Mouse (Mus musculus) frontal cortex, postnatal 10 days (tissue): ENCODE measurements around the gene Birc6.

ENCODE experiments used
- DNase-seq, 2 experiments: peaks; one replicate each; pipeline ENCODE4 v3.0.0; 2022; ENCODE audit warnings: low spot score in 2 of 2, mixed read lengths in 1 of 2

Gene Birc6

GRCm38 (mm10) chr17:74707637-74708152, 179.6 kb downstream of the Birc6 start:
- no peak for DNase-seq

DNA sequence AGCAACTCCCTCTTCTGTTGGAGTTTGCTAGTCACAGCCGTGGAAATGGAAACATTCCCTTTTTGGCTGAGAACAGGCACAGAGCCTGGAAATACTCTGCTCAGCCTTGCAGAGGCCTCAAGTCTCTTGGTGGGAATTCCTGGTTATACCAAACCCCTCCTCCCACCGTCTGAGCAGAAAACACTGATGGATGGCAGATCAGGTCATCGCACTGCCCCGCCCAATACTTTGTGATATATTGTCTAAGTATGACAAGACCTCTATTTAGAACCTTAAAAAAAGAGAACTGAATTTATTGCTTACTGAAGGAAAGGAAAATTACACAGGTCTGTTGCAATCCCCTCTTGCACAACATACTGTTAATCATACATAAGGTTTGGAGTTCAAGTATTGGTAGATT, 182.6 kb downstream of the Birc6 start:
- DNase-seq, result no peak

GRCm38 (mm10) chr17:74711627-74712026, 183.5 kb downstream of the Birc6 start:
- no peak for DNase-seq

DNA sequence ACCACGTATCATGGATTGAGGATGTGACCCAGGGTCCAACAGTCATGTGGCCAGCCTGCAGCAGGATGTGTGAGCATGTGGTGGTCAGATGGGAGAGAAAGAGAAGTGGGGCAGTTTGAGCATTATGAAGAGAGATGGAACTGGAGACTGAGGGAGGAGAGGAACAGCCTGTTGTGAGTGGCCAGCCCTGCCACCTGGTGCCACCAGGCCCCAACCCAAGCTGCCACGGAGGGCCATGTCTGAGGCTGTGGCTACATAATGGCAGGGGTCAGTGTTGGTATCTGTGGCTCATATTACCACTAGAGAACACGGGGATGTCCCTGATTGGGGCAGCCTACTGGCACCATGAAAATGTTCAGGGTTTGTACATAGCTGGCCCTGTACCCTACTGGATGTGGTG, 187.0 kb downstream of the Birc6 start:
- DNase-seq, result no peak

- no peak for DNase-seq
These were observed 187.6 kb downstream of the Birc6 start for GRCm38 (mm10) chr17:74715724-74716123.

GRCm38 (mm10) chr17:74716643-74717042, 188.5 kb downstream of the Birc6 start:
- DNase-seq, result no peak

GRCm38 (mm10) chr17:74717091-74717617, 189.1 kb downstream of the Birc6 start:
- no peak for DNase-seq

GRCm38 (mm10) chr17:74717618-74718151, 189.6 kb downstream of the Birc6 start, which contains the start of gene Ttc27:
Gene Ttc27 (plus strand): TSS chr17:74717732.
- peak; percentile 88 to 95 for DNase-seq

- no peak for DNase-seq
These were observed 204.8 kb downstream of the Birc6 start for GRCm38 (mm10) chr17:74732872-74733271.

GRCm38 (mm10) chr17:74735392-74735791, 207.3 kb downstream of the Birc6 start:
- no peak for DNase-seq

- DNase-seq, result no peak
These were observed 221.6 kb downstream of the Birc6 start for GRCm38 (mm10) chr17:74749659-74750058.

DNA sequence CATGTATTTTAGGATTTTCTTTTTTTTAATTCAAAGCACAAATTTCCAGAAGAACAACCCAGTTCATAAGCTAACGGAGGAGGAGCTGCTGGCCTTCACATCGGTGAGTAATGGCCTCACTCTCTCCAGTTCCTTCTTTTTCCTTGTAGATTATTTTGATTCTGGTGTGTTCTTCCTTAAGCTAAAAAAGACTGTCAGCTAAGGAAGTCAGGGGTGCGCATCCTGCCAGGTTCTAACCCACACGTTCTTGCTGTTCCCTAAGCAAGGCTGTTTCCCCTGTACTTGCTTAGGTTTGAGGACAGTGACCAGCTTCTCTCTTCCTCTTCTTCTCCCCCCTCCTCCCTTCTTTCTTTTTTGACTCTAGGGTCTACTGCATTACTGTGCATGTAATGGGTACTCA, 222.9 kb downstream of the Birc6 start:
- DNase-seq, result no peak
